Mouse (Mus musculus) skeletal muscle tissue, adult 2 months (tissue): ENCODE measurements around the gene Mxi1.

ENCODE experiments used
- DNase-seq: peaks from one replicate; pipeline ENCODE4 v3.0.0-alpha.2; 2012; ENCODE audit warnings: low read depth, low spot score

Gene Mxi1

DNA sequence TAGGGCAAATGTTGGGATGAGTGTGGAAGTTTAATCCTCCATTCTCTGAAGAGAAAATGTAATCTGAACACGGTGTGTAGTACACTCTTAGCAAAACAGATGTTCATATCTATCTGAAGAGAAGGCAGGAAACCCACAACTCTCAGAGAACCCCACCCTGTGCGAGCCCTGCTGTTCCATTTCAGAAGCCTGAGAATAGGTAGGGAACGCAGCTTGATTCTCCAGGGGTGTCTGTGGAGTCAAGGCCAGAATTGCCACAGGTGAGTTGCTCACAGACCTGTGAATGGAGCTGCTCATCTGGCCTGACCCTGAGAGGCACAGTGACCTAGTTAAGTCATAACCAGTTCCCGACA is 10.5 kb upstream of the Mxi1 start:
- DNase-seq = no peak

DNA sequence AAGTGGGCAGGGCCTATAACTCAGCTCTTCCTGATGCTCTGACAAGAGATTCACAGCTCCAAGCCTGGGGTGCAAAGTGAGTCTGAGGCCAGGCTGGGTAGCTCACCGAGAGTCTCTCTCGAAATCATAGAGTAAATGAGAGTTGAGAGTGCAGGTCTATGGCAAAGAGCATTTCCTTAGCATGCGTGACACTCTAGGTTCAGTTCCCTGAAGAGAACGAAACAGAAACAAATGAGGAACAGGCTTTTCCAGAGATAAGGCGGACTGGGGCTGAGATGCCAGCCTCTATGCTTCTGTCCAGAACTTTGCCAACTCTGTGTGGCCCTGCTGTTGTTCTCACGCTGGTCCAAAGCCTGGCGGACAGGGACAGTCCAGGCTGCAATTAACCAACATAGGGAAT is 6.9 kb upstream of the Mxi1 start:
- DNase-seq = no peak

DNA sequence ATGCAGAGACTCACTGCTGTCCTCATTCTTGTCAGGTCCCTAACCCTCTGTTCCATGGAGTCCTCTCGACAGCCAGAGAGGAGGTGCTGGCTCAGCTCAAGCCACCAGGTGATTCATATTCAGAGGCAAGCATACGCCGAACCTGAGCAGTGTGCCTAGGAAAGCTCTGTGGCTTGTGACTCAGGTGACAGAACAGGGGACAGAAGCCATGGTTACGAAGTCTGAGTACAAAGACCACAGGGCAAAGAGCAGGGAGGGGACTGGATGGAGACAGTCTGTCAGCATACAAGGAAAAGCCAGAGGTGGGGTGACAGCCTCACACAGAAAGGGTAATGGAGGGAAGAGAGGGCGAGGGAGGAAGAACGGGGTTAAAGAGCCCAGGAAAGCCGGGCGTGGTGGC is 4.7 kb upstream of the Mxi1 start:
- DNase-seq = no peak

DNA sequence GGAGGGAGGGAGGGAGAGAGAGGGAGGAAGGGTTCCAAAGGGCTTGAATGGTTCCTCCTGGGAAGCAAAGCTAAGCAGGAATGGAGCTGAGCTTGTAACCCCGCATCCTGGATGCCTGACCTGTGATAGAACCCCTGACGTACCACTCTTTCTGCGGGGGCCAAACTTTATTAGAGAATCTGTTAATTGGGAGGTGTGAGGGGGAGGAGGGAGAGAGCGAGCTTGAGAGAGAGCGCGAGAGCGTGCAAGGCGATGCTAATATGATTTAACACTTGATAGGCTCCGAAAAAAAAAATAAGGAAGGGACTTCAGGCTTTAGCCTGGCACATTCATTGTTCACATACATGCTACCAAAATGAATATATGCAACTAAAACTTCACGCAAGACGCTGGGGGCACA is 3.6 kb upstream of the Mxi1 start:
- no peak for DNase-seq

DNA sequence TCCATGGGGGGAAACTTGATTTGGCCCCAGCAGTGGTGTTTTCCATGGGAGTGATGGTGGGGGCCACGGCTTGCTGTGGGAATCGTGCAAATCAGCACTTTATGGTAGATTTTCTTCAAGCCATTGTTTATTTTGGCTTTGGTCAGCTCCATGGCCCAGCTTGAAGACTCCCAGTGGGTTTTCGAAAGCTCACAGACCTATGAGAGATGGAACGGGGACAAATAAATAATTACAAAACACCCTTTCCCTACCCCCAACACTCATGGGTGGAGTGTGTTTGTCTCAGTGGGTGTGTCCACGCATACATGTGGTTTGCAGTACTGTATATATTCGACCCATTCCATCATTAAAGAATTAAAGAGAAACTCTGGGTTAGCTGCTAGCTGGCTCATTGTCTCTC is 3.1 kb upstream of the Mxi1 start:
- no peak for DNase-seq

DNA sequence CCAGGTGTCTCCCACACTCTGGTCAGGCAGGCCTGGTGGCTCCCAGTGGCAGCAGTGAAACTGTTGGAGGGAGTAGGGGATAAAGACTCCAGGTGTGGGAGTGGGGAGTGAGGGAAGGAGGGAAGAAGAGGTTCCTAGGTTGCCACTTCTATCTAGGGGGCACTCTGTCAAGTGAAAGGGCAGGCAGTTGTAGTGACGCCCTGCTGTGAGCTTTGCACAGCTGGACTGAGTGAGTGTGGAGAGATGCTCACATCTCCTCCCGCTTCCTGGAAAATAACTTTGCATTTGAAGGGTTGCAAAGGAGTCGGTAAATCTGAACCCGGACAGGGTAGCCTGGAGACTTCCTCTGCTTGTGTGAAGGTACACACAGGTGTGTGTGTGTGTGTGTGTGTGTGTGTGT is 687 bp upstream of the Mxi1 start:
- DNase-seq = no peak

DNA sequence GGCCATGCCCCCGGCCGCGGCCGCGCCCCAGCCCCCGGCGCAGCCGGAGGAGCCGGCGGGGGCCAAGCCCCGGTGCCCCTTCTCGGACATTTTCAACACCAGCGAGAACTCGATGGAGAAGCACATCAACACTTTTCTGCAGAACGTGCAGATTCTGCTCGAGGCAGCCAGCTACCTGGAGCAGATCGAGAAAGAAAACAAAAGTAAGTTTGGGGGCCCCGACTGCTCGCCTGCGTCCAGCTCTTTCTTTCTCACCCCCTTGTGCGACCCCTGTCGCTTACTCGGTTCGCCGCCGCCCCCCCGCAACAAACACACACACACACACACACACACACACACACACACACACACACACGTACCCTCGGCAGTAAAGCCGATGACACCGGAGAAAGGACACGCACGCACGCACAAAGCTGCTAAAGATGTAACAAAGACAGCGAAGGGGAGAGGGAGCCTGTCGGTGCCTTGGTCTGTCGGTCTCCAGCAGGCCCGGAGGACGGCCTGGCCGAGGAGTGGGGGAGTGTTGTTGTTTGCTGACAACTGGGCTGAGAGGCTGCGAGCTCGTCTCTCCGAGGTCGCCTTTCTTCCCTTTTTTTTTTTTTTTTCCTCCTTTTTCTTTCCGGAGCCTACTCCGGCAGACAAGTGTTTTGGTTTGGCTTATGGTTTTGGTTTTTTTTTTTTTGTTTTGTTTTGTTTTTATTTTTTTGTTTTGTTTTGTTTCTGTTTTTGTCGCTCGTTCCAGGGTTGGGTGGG is 629 bp downstream of the Mxi1 start:
- DNase-seq = peak; percentile 55

DNA sequence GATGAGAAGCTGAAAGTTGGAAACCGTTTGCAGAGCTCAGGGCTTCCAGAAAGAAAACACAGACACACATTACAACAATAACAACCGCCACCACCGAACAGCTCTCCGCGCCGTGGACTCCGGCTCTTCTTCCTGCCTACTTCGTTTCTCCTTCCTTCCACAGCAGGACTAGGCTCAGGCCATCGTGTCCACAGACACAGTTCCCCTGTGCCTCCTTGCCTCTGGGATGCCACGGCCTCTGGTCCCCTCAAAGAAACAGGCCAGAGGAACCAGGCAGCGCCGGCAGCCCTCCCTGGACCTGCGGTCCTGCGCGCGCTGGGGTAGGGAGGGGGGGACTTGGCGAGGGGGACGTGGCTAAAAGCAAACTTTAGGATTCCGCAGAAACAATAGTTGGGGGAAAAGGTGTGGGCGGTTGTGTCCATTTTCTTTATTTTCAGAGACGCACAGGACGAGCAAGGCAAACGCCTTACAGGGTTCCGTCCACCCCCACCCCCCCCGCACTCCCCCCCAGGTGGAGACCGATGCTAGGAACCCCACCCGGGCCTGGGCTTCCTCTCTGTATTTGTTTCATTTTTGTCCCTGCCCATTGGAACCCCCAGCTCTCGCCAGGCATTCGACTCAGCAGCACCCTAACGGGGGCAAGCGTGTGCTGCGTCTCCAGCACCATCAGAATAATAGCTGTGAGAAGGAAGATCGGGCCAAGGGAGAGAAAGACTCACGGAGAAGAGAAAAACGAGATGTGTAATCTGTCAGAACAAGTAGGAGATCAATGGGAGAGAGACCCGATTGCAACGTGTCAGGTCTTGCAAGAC is 1.4 kb downstream of the Mxi1 start:
- DNase-seq = no peak

DNA sequence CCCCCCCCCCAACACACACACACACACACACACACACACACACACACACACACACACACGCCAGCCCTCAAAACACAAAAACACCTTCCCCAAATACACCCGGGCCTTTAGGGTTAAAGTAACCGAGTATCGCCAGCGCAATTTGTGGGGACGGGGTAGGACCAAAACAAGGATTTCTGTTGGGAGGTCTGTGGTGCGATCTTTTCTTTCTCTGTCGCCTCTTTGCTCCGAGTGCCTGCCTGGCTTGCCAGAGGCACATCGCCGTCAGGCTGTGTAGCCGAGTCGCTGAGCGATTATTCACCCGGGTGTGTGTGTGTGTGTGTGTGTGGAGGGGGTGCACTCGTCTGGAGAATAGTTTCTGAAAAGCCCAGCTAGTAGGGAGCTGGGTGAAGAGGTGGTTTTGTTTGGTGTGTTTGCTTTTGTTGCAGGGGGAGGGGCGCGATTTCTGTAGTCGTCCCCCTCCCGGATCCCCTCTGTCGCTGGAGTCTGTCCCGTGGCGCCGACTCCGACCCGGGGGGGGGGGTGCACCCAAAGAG is 2.1 kb downstream of the Mxi1 start:
- DNase-seq = peak; percentile 56

DNA sequence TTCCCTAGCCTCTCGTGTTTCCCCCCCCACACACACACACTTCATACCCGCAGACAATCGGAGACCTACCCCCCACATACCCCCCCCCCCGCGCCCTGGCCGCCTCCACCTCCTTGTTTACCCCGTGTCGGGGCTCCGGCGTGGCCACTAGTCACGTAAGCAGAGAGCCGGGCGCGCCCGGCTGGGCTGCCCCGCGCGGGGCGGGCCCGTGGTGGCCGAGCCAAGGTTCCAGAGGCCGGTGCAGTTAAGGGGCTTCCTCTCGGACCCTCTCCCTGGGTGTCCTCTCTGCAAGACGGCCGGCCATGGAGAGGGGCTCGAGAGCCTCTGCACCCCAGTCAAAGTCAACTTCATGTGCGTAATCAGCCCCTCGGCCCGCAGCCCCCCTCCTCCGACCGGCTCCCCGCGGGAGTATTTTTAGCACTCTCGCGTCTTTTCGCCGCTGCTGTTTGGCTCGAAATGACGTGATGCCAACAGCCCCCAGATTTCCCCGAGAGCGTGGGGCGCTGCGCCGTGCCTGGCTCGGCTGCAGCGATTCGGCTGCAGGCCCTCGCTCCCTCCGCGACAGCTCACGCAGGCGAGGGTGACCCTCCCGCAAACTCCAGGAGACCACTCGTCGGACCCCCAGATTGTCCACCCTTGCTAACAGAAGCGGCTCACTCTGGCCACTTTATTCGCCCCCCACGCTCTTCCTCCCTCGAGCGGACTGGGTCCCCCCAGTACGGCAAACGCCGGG is 2.8 kb downstream of the Mxi1 start:
- DNase-seq = peak; percentile 86

DNA sequence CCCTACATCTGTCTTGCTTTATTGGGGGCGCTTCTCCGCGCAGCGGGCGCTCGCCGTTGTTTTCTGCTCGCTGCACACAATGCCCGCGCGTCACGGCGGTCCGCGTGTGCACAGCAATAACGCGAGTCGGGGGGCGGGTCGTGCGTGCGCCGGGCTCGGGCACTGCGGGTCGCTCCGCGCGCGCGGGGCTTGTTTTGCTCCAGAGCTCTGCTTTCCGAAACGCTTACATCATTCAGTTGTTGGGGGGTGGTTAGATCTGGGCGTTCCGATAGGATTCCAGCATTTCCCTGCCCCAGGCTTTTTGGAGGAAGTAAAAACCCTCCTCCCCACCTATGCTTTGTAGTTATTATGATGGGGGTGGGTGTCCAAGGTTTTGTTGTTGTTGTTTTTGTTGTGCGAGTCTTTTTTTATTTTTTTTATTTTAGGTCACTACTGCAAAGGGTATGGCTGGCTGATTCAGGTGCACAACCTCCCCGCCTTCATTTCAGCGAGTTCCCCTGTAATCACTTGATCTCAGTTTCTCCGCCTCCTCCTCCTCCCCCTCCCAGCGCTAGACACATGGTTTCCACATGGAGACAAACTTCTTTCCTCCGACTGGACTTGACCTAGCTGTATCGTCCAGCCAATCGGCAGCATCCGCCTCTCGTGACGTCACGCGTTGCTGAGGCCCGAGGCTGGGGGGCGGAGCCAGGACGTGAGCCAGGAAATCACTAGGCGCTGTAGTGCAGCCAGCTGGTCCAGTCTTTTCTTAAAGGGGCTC is 3.5 kb downstream of the Mxi1 start:
- DNase-seq = peak; percentile 99

DNA sequence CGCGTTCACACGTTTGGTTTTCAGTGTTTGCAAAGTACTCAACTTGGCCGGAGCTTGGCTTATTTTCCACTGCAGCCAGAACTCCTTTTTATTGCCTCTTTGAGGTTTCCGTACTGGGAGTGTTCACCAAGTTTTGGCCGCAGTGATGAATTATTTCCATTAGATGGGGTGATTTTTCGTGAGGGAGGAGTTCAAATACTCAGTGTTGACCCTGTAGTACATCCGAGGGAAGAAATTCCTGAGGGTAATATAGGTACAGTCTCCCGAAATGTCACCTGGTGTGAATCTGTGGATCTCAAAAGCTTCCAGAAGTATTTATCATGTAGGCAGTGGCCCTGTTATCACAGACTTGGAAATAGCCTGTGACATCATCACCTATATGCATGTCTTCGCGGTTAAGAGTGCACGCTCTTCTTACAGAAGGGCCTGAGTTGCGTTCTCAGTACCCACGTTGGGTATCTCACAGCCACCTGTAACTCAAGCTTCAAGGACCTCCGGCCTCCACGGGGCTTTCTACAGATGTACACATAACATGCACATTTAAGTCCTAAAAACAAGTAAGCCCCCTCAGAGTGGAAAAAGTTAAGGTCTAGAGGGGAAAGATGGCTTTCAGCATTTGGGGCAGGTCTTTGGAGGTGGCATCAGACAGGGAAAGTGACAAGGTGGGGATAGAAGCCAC is 4.4 kb downstream of the Mxi1 start:
- no peak for DNase-seq

DNA sequence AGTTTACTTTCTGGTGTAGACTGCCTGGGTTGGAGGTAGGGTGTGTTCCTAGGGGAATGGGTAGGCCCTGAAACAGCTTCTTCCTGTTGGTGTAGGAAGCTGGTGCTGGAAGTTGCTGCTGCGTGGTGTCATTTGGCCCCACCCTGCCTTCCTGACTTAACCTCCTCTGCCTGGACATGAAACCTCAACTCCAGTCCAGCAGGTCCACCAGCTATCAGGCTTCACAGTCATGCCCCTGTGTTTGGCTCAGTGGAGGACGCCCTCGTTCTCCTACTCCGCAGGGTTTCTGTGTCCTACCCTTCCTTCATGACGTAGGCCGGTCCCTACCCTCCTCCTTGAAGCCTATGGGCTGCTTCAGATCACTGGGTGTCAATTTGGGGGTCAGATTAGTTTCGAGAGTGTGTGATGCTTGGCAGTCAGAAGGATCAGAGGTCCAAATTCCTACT is 4.9 kb downstream of the Mxi1 start:
- no peak for DNase-seq

DNA sequence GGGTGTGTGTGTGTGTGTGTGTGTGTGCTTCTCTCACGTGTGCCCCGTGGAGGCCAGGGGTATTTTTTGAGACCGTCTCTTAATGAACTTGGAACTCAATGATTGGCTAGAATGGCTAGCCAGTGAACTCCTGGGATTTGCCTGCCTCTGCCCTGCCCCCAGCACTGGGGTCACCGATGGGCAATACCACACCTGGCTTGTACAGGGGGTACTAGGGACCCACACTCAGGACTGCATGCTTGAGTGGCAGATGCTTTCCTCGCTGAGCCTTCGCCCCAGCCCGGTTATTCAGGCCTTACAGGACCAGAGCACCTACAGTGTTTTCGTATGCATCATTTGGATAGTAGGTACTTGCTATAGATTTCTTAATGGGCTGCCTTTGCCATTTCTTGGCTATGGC is 5.8 kb downstream of the Mxi1 start:
- DNase-seq = no peak

DNA sequence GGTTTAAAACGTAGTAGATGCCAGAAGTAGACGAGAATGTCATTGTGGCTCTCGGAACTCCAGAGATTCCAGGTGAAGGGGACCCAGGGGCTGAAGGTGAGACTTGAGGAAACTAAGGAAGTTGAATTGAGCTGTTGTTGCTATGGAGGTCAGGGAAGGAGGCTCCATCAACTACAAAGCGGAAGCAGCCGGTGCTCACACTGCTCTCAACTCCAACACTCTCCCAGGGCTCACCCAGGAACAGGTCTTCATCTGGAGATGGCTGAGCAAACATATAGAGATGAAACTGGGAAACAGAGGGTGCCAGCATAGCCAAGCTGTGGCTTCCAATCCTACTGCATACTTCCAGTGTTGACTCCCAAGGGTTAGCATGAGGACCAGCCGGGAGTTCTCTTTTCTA is 6.6 kb downstream of the Mxi1 start:
- no peak for DNase-seq

DNA sequence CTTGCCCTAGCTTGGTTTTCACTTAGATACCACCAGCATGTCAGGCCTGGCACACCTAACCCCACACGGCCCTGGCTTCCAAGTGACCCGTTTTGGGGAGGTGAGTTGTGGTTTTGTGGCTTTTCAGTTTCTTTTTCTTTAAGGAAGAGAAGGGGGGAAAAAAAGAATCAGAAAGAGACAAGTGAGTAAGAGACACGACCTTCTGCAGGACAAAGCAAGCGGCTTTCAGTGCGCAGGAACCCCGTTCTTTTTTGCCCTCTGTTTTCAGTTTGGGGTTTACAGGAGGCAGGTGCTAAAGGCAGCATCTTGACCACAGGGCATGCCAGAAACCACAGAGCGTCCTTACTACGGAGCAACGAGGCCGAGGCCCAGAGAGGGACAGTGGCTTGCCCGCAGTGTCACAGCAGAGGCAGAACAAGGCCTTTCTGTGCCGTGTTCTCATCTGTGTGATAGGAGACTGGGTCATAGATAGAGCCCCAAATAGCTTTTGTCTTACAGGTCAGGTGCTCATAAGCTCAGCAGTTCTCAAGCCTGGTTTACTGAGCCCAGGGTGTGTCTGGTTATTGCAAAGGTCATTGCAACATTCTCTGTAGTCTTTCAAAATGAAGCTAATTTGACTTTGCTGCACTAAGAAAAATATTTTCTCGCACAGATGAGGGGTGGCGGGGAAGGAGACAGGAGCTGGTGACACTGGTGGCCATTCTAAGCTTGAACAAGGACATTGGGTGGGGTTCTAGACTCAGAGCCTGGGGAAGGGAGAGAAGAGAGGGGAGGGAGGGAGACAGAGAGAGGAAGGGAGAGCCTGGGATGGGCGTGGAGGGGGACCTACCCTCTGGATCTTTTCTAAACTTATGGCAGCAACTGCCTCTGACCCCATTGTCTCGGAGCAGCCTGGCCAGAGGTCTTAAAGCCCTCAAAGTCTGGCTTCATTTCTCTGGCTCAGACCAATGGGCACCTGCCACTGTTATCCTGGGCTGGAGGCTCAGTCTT is 8.1 kb downstream of the Mxi1 start:
- DNase-seq = no peak

DNA sequence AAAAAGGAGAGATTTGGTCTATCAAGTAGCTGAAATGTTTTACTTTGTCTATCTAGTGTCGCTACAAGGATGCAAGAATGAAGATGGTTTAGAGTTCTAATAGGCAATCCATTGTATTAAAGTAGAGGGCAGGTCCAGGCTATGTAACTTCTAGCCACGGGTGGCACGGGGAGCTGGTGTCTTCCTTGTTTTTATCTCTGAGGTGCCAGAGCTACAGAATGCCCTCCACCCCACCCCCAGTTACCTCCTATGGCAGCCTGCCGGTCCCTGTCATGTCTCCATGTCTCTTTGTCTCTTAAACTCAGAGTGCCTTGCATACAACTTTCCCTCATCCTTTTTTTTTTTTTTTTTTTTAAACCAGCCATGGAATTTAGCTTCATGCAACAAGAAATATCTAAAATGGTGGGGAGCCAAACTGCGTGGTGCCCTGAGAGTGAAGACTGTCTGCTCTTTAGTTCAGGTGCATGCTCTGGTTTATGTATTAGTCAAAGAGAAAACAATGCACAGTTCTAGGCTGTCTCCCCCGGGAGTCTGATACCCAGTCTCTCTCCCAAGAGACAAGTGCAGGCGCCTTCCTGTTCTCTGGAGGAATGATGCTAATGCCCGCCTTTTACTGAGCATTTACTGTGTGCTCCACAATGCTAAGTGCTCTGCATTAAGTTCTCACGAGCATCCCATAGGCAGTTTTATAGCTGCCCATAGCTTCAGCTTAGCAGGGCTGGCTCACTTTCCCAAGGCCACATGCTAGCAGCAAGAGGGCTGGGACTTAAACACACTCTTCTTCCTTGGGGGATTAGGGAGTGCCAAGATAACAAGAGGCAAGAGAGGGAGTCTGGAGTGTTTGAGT is 10.2 kb downstream of the Mxi1 start:
- no peak for DNase-seq

DNA sequence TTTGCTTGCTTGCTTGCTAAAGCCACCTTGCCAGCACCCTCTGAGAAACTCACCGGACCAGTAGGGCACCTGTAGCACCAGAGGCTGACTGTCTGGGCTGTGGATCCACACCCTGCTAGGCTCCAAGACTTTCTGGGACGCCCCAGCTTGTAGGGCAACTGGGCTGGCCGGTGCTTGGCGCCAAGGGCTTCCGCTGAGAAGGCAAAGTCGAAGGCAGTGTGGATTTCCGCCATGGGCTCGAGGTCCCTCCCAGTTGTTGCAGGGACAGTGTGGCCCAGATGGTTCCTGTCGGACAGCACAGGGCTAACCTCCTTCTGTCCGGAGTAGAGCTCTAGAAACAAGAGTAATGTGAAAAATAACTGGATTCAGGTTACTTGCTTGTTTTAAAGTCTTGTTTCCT is 11.0 kb downstream of the Mxi1 start:
- no peak for DNase-seq
